Mouse (Mus musculus) ES-Bruce4 (cell line): ENCODE data around the gene Fbxo36.

Experiments used
- CTCF ChIP-seq: IDR thresholded peaks from one replicate; pipeline ENCODE4 v1.8.1; 2011; ENCODE audit warnings: low read depth, low read length
- EP300 ChIP-seq: IDR thresholded peaks from 2 replicates; pipeline ENCODE4 v1.6.1; 2011; ENCODE audit warnings: low read depth, low read length; ENCODE audit not compliant: insufficient read depth
- POLR2A ChIP-seq: IDR thresholded peaks from one replicate; pipeline ENCODE4 v1.8.1; 2011; ENCODE audit warnings: low read length; ENCODE audit not compliant: insufficient read depth

DNA sequence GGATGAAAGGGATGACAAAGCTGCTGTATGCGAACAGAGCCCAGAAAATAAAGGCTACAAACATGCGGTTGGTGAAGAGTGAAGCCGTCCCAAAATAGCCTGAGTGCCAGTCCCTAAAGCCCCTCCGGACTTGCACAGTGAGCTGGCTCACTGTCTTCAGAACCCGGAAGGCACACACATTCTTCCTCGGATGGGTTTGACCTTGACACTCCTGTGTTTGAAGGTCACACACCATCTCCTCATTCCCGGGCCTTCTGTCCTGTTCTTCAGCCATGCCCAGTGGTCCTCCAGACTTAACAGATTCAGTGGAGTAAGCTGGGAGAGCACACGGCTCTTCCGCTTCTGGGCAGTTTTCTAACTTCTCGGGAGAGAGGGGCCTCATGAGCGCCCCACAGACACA, 72.9 kb downstream of the Fbxo36 start:
- TF ChIP-seq CTCF (no peak), EP300 (no peak), POLR2A (no peak)
